Mouse (Mus musculus): ENCODE measurements at regions not wholly inside any gene's neighbourhood (a gene's known extent, or its start where the extent isn't known, plus 50 kb on each side); places are given as distances from the start of the nearest gene placed in this dataset.

DNA sequence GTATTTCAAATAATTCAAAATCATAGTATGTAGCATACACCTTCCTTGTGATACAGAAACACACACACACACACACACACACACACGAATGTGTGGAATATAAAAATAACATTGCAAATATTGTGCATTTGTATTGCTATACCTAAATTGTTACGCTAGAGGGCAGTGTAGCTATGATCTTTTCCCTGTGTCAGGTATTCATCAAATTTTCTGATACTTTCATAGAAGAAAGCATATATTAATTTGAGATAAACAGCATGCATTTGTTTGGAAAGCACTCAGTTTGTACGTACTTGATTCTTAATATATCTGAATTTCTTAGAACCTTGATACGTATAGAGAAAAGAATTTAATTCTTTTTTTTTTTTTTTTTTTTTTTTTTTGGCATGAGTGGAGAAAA lies 1700.9 kb upstream of the Sel1l start:
- peak; percentile 30 for DNase-seq (ENCODE audit: low read depth)

GRCm38 (mm10) chr12:93523465-93523864 lies 1674.5 kb upstream of the Sel1l start:
- DNase-seq (ENCODE audit: low read depth), result no peak

DNA sequence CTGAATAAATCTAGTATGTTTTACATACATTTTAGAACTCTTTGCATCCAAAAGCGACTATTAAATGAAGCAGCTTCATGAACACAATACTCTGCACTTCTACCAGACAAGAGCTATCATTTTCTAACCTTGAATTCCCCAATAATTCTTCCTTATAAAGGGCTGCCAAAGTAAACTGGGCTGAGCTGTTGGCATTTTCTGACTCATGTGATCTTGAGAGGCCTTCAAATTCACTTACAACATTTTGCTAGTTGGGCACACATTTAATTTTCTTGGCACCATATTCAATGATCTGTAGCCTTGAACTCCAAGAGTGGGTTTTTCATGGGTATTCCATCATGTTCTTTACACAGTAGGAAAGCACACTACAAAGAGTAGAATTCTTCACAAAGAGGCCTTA lies 1637.4 kb upstream of the Sel1l start:
- no peak for DNase-seq (ENCODE audit: low read depth)

DNA sequence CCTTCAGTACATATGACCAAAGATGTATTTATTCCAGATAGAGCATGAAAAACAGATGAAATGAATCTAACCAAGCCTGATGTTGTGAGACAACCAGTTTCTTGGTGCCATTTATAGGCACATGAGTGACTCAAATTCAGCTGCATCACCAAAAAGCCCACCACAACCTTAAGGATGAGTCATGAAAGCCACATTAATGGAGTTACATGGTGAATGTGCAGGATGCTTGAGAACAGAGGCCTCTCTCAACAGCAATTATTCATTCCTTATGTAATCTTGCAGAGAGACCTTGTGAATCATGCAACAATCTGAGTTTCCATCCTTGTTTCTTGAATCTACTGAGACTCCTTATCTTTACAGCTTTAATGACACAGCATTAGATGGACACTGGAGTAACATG lies 1613.1 kb upstream of the Sel1l start:
- peak; percentile 21 for DNase-seq (ENCODE audit: low read depth)

DNA sequence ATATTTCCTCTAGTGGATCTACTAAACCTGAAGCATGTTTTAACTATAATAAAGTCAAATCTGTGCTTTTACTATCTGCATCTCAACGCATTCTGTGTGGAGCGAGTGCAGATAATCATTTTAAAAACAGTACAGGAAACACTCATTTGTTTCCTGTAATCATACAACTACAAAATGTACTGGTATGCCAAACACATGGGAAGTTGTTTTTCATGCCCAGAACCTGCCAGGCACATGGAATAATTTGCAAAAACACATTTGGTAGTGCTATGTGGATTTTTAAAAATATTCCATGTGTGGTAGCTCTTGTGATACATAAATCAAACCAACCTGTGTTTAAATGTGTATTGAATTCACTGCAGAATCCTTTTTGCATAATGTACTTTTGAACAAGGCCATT lies 1600.5 kb upstream of the Sel1l start:
- no peak for DNase-seq (ENCODE audit: low read depth)

GRCm38 (mm10) chr12:93429218-93429617 lies 1580.3 kb upstream of the Sel1l start:
- DNase-seq (ENCODE audit: low read depth), result no peak

GRCm38 (mm10) chr12:93427988-93428387 lies 1579.0 kb upstream of the Sel1l start:
- no peak for DNase-seq (ENCODE audit: low read depth)

- no peak for DNase-seq (ENCODE audit: low read depth)
Measured at GRCm38 (mm10) chr12:93416381-93416780, 1567.4 kb upstream of the Sel1l start.

GRCm38 (mm10) chr12:93415791-93416190 lies 1566.8 kb upstream of the Sel1l start:
- no peak for DNase-seq (ENCODE audit: low read depth)

GRCm38 (mm10) chr12:93385578-93385977 lies 1536.6 kb upstream of the Sel1l start:
- no peak for DNase-seq (ENCODE audit: low read depth)

DNA sequence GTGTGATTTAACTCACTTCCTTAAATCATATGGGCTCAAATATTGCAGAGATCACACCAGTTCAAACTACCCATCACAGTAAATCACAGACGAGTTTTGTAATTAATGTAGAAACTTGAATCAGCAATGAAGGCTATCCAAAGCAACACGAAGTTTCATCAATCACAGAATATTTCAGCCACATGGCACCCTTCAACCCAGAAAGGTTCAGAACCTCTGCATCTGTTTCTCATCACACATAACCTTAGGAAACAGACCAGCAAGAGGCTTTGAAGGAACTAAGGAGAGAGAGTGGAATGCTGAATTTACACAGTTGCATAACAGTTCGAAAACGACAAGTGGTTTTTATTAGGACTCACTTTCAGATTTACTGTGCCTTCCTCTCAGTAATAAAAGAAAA lies 1494.0 kb upstream of the Sel1l start:
- DNase-seq (ENCODE audit: low read depth), result no peak

GRCm38 (mm10) chr12:93342525-93342924 lies 1493.6 kb upstream of the Sel1l start:
- DNase-seq (ENCODE audit: low read depth), result no peak

- no peak for DNase-seq (ENCODE audit: low read depth)
Measured at GRCm38 (mm10) chr12:93335520-93335919, 1486.6 kb upstream of the Sel1l start.

DNA sequence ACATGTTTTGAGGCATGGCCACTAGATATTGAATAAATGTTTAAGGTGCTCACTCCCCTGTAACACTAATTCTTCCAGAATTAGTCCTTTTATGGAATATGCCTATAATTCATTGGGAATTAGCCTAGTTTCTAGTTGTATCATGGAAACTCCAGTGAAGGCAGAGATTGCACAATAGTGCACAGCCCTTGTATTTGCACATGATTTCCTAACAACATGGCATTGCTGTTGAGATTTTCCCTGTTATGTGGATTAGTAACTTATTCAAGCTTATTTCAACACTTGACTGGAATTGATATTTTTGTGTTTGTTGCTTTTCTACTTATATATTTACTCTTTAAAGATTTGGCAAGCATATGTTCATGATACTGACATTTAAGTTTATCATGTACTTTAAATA lies 1463.3 kb upstream of the Sel1l start:
- no peak for DNase-seq (ENCODE audit: low read depth)

GRCm38 (mm10) chr12:93281816-93282215 lies 1432.9 kb upstream of the Sel1l start:
- DNase-seq (ENCODE audit: low read depth), result no peak

GRCm38 (mm10) chr12:93273652-93274051 lies 1424.7 kb upstream of the Sel1l start:
- no peak for DNase-seq (ENCODE audit: low read depth)

- DNase-seq (ENCODE audit: low read depth), result no peak
Measured at GRCm38 (mm10) chr12:93230237-93230636, 1381.3 kb upstream of the Sel1l start.

DNA sequence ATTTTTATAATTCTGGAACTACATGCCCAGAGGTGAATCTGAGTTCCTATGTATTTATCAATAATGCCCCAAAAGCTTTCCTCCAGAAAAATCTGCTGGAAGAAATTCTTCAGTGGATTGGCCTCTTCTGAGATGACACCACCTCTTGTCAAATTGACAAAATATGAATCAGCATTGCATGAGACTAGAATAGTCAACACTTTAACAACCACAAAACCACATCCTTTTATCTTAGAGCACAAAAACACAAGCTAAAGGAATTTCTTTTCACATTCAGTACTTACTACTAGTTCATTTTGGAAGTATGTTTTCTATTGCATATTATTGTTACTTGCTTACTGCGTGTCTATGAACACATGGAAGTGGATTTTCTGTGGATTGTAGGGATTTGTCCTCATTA lies 1377.9 kb upstream of the Sel1l start:
- peak; percentile 22 for DNase-seq (ENCODE audit: low read depth)

- DNase-seq (ENCODE audit: low read depth), result no peak
Measured at GRCm38 (mm10) chr12:93221179-93221922, 1372.4 kb upstream of the Sel1l start.

- no peak for DNase-seq (ENCODE audit: low read depth)
Measured at GRCm38 (mm10) chr12:93207596-93207995, 1358.6 kb upstream of the Sel1l start.

DNA sequence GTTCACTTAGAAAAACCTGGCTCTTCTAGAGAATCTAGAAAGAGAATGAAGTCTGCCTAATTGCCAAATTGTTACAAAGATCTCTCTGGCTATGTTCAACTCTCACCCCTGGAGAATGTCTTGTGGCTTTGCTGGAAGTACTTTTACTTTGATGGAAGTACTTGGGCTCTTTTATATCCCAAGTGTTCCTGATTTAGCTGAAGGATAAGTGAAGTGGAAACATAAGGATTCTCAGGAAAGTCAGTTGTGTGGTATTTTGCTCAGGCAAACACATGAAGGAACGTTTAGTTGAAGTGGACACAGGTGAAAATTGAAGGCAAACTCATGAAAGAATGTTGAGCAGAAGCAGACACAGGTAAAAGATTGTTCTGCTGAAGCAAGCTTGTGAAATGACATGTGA lies 1340.0 kb upstream of the Sel1l start:
- no peak for DNase-seq (ENCODE audit: low read depth)

- no peak for DNase-seq (ENCODE audit: low read depth)
Measured at GRCm38 (mm10) chr12:93173744-93174143, 1324.8 kb upstream of the Sel1l start.

GRCm38 (mm10) chr12:93160252-93160651 lies 1311.3 kb upstream of the Sel1l start:
- no peak for DNase-seq (ENCODE audit: low read depth)

DNA sequence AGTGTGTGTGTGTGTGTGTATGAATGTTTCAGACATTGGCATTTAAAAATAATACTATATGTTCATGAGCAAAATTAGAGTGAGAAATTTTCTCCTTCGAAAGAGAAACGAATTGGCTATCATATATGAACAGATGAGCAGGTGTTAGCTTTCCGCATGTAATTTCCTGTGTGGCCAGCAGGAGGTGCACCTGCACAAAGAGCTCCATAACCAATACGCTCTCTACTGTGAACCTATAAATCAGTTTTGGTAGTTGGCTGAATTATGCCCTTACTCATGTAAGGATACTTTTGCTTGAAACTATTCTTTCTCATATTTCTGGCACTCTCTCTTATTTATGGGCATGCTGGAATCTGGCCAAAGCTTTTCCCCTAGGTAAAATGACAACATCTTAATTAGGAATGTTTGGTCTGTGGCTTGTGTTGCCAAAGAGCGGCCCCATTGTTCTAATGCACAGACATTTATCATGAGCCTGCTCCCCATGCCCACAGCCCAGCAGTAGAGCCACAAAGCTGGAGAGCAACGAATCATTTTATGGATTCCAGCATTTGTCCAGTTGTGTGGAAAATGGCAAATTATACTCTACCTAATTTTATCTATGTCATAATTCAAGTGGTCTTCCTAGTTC lies 1303.8 kb upstream of the Sel1l start:
- peak; percentile 54 for DNase-seq (ENCODE audit: low read depth)

Data from 416B (cell line).